Mouse (Mus musculus) midbrain, embryonic 16.5 days (tissue): ENCODE measurements at regions not wholly inside any gene's neighbourhood (a gene's known extent, or its start where the extent isn't known, plus 50 kb on each side); places are given as distances from the start of the nearest gene placed in this dataset.
A peak's percentile ranks its signal among the peaks of the same experiment; 100 is the strongest.

ENCODE experiments used
- ATAC-seq: fragments of 200-750 bp; cut with Nextera tagmentation; 2 replicates; pipeline ENCODE4 v1.8.0; 2017; ENCODE audit warnings: moderate TSS enrichment
- H3K27ac ChIP-seq: fragments of 300-500 bp; sonication (generic); 2 replicates; pipeline ENCODE4 v1.5.1; 2014; ENCODE audit warnings: mild to moderate bottlenecking, low read length, mixed read lengths
- H3K27me3 ChIP-seq: fragments of 300-500 bp; sonication (generic); 2 replicates; pipeline ENCODE4 v1.6.1; 2014; ENCODE audit warnings: low read depth, low read length, mixed read lengths; ENCODE audit not compliant: control insufficient read depth, insufficient read depth
- H3K36me3 ChIP-seq: fragments of 300-500 bp; sonication (generic); 2 replicates; pipeline ENCODE4 v1.6.1; 2014; ENCODE audit warnings: mild to moderate bottlenecking, low read length, moderate library complexity, mixed read lengths; ENCODE audit not compliant: control insufficient read depth, insufficient read depth
- H3K4me1 ChIP-seq: fragments of 300-500 bp; sonication (generic); 2 replicates; pipeline ENCODE4 v1.6.1; 2014; ENCODE audit warnings: mild to moderate bottlenecking, low read length, mixed read lengths; ENCODE audit not compliant: control insufficient read depth, insufficient read depth
- H3K4me2 ChIP-seq: fragments of 300-500 bp; sonication (generic); 2 replicates; pipeline ENCODE4 v1.6.1; 2014; ENCODE audit warnings: mild to moderate bottlenecking, low read length, mixed read lengths
- H3K4me3 ChIP-seq: fragments of 300-500 bp; sonication (generic); 2 replicates; pipeline ENCODE4 v1.5.1; 2014; ENCODE audit warnings: low read depth, mild to moderate bottlenecking, low read length, moderate library complexity, mixed read lengths
- H3K9ac ChIP-seq: fragments of 300-500 bp; sonication (generic); 2 replicates; pipeline ENCODE4 v1.6.1; 2014; ENCODE audit warnings: low read depth, low read length, mixed read lengths
- H3K9me3 ChIP-seq: fragments of 300-500 bp; sonication (generic); replicated peaks from 2 replicates; pipeline ENCODE4 v1.6.1; 2014; ENCODE audit warnings: mild to moderate bottlenecking, low read length, mixed read lengths; ENCODE audit not compliant: control insufficient read depth, poor library complexity, severe bottlenecking
- WGBS: fragments of 180-500 bp; shearing (Covaris S2); extraction: QIAGEN DNeasy Blood & Tissue Kit; methylation state at CpG from one replicate; pipeline ENCODE4 v1.1.7; 2014; 5-methylcytosine and 5-hydroxymethylcytosine counted together

- no peak overlapping the region for H3K9ac ChIP-seq
- H3K27ac ChIP-seq = no peak overlapping the region
- H3K4me2 ChIP-seq = no peak overlapping the region
- no peaks in the 10 kb centered on the region for H3K4me1 ChIP-seq
- 83% methylated on average over 4 of the region's 4 CpGs for WGBS
- no peaks in the 10 kb centered on the region for H3K36me3 ChIP-seq
- no peaks in the 10 kb centered on the region for H3K9me3 ChIP-seq
- H3K27me3 ChIP-seq = no peaks in the 10 kb centered on the region
- no peak for ATAC-seq
- no peak overlapping the region for H3K4me3 ChIP-seq
Measured at GRCm38 (mm10) chr7:63811816-63812215, 104.8 kb upstream of the E030018B13Rik start.

GRCm38 (mm10) chr7:63815531-63815930 is 101.1 kb upstream of the E030018B13Rik start:
- 94% methylated on average over 9 of the region's 9 CpGs for WGBS

GRCm38 (mm10) chr7:63816056-63816941 is 100.4 kb upstream of the E030018B13Rik start:
- no peak for ATAC-seq
- H3K4me3 ChIP-seq = no peak overlapping the region
- no peaks in the 10 kb centered on the region for H3K9me3 ChIP-seq
- no peak overlapping the region for H3K4me2 ChIP-seq
- H3K27me3 ChIP-seq = no peaks in the 10 kb centered on the region
- peak overlapping the region; percentile 46 for H3K27ac ChIP-seq
- no peak overlapping the region for H3K9ac ChIP-seq
- H3K4me1 ChIP-seq = no peaks in the 10 kb centered on the region
- WGBS = 79% methylated on average over 10 of the region's 10 CpGs
- no peaks in the 10 kb centered on the region for H3K36me3 ChIP-seq

More at GRCm38 (mm10) chr7:63815531-63815930, 101.1 kb upstream of the E030018B13Rik start:
- Histone ChIP-seq H3K9me3 (no peaks in the 10 kb centered on the region), H3K27me3 (no peaks in the 10 kb centered on the region), H3K36me3 (no peaks in the 10 kb centered on the region), H3K27ac (no peak overlapping the region), H3K4me1 (no peaks in the 10 kb centered on the region), H3K4me3 (no peak overlapping the region), H3K4me2 (no peak overlapping the region), H3K9ac (no peak overlapping the region)
- no peak for ATAC-seq

- Histone ChIP-seq H3K4me3 (no peak overlapping the region), H3K9ac (no peak overlapping the region), H3K36me3 (no peaks in the 10 kb centered on the region), H3K9me3 (no peaks in the 10 kb centered on the region), H3K4me2 (no peak overlapping the region), H3K4me1 (no peaks in the 10 kb centered on the region), H3K27ac (no peak overlapping the region), H3K27me3 (no peaks in the 10 kb centered on the region)
- 89% methylated on average over 1 of the region's 1 CpGs for WGBS
- ATAC-seq = no peak
Measured at GRCm38 (mm10) chr7:63817476-63817875, 99.2 kb upstream of the E030018B13Rik start.

- WGBS = 94% methylated on average over 3 of the region's 3 CpGs
- Histone ChIP-seq H3K27me3 (no peaks in the 10 kb centered on the region), H3K4me3 (no peak overlapping the region), H3K4me1 (no peaks in the 10 kb centered on the region), H3K36me3 (no peaks in the 10 kb centered on the region), H3K27ac (no peak overlapping the region), H3K4me2 (no peak overlapping the region), H3K9ac (no peak overlapping the region), H3K9me3 (no peaks in the 10 kb centered on the region)
- ATAC-seq = no peak
Measured at GRCm38 (mm10) chr7:63818105-63818504, 98.6 kb upstream of the E030018B13Rik start.

GRCm38 (mm10) chr7:63820286-63820685 is 96.4 kb upstream of the E030018B13Rik start:
- Histone ChIP-seq H3K4me2 (no peak overlapping the region), H3K4me1 (no peaks in the 10 kb centered on the region), H3K9me3 (no peaks in the 10 kb centered on the region), H3K4me3 (no peak overlapping the region), H3K36me3 (no peaks in the 10 kb centered on the region), H3K27ac (no peak overlapping the region), H3K27me3 (no peaks in the 10 kb centered on the region), H3K9ac (no peak overlapping the region)
- ATAC-seq = no peak
- 50% methylated on average over 1 of the region's 1 CpGs for WGBS

GRCm38 (mm10) chr7:63822001-63822400 is 94.7 kb upstream of the E030018B13Rik start:
- Histone ChIP-seq H3K4me1 (no peaks in the 10 kb centered on the region), H3K27ac (no peak overlapping the region), H3K9ac (no peak overlapping the region), H3K4me3 (no peak overlapping the region), H3K36me3 (no peaks in the 10 kb centered on the region), H3K27me3 (no peaks in the 10 kb centered on the region), H3K4me2 (no peak overlapping the region), H3K9me3 (no peaks in the 10 kb centered on the region)
- no peak for ATAC-seq
- WGBS = 85% methylated on average over 2 of the region's 2 CpGs

- Histone ChIP-seq H3K36me3 (no peaks in the 10 kb centered on the region), H3K4me1 (no peaks in the 10 kb centered on the region), H3K27me3 (no peaks in the 10 kb centered on the region), H3K4me3 (no peak overlapping the region), H3K27ac (no peak overlapping the region), H3K4me2 (no peak overlapping the region), H3K9ac (no peak overlapping the region), H3K9me3 (no peaks in the 10 kb centered on the region)
- WGBS = 68% methylated on average over 7 of the region's 7 CpGs
- ATAC-seq = no peak
Measured at GRCm38 (mm10) chr7:63824009-63824408, 92.6 kb upstream of the E030018B13Rik start.

GRCm38 (mm10) chr7:63829362-63829920 is 87.2 kb upstream of the E030018B13Rik start:
- H3K9me3 ChIP-seq = no peaks in the 10 kb centered on the region
- no peak for ATAC-seq

More at GRCm38 (mm10) chr7:63829362-63829920, 87.2 kb upstream of the E030018B13Rik start:
- H3K9ac ChIP-seq = no peak overlapping the region
- H3K4me3 ChIP-seq = no peak overlapping the region
- no peaks in the 10 kb centered on the region for H3K4me1 ChIP-seq
- WGBS = 88% methylated on average over 9 of the region's 9 CpGs
- H3K4me2 ChIP-seq = no peak overlapping the region
- H3K27me3 ChIP-seq = no peaks in the 10 kb centered on the region
- no peak overlapping the region for H3K27ac ChIP-seq
- H3K36me3 ChIP-seq = no peaks in the 10 kb centered on the region
